Mouse (Mus musculus) midbrain, embryonic 10.5 days (tissue): ENCODE data around the gene Rpl28. TPM values are rescaled to one million over a fixed set of nuclear protein-coding genes. Genes with fewer than 3 reads are reported as not detected.

Experiments used
- polyA plus RNA-seq: library from polyadenylated mRNA; unstranded; fragments of >200 nt; fragmentation: Nextera tagmentation; extraction: Ambion mirVana; gene quantifications from 2 replicates; pipeline ENCODE4 v1.2.1, GENCODE M21; 2016

Rpl28 gene
- polyA plus RNA-seq, 1 experiment from 2014 or later, result 383 TPM

Other genes with a start within 250 kb of the Rpl28 start
- gene Syt5, start 245.3 kb upstream of the Rpl28 start, polyA plus RNA-seq, result 5.0 and 9.8 TPM in 2 replicates
- gene Ptprh, start 188.8 kb upstream of the Rpl28 start, polyA plus RNA-seq, result not detected in 2 replicates
- gene Tmem86b, start 161.5 kb upstream of the Rpl28 start, polyA plus RNA-seq, result 1.8 and 2.8 TPM in 2 replicates
- gene Ppp6r1, start 133.9 kb upstream of the Rpl28 start, polyA plus RNA-seq, result 9.2 and 9.8 TPM in 2 replicates
- gene Hspbp1, start 107.8 kb upstream of the Rpl28 start, polyA plus RNA-seq, result 132 and 142 TPM in 2 replicates
- 1.7 and 2.3 TPM in 2 replicates for gene Brsk1, start 102.3 kb upstream of the Rpl28 start, polyA plus RNA-seq
- 0.10 TPM in 2 replicates for gene Tmem150b, start 67.6 kb upstream of the Rpl28 start, polyA plus RNA-seq
- gene Kmt5c, start 52.8 kb upstream of the Rpl28 start, polyA plus RNA-seq, result 91.6 and 103 TPM in 2 replicates
- gene Cox6b2, start 39.8 kb upstream of the Rpl28 start, polyA plus RNA-seq, result 44.1 and 46.7 TPM in 2 replicates
- gene Fam71e2, start 21.6 kb upstream of the Rpl28 start, polyA plus RNA-seq, result not detected in 2 replicates
- gene Il11, start 10.0 kb upstream of the Rpl28 start, polyA plus RNA-seq, result 0.21 TPM in 1 of 2 replicates, not detected in the other
- not detected in 2 replicates for gene Tmem190, start 9.9 kb upstream of the Rpl28 start, polyA plus RNA-seq
- 2.7 and 3.4 TPM in 2 replicates for gene Tmem238, start 3.2 kb upstream of the Rpl28 start, polyA plus RNA-seq
- gene Ube2s, start 19.7 kb downstream of the Rpl28 start, polyA plus RNA-seq, result 357 and 426 TPM in 2 replicates
- gene Shisa7, start 51.8 kb downstream of the Rpl28 start, polyA plus RNA-seq, result 0.28 and 1.1 TPM in 2 replicates
- 2.8 and 4.1 TPM in 2 replicates for gene Isoc2b, start 77.4 kb downstream of the Rpl28 start, polyA plus RNA-seq
- 0.64 and 0.70 TPM in 2 replicates for gene Isoc2a, start 84.3 kb downstream of the Rpl28 start, polyA plus RNA-seq
- 0.20 TPM in 1 of 2 replicates, not detected in the other for gene Gm36210, start 113.6 kb downstream of the Rpl28 start, polyA plus RNA-seq
- gene Zfp628, start 122.3 kb downstream of the Rpl28 start, polyA plus RNA-seq, result 4.3 and 4.7 TPM in 2 replicates
- 10.4 and 11.6 TPM in 2 replicates for gene Nat14, start 129.2 kb downstream of the Rpl28 start, polyA plus RNA-seq
- gene Ssc5d, start 132.9 kb downstream of the Rpl28 start, polyA plus RNA-seq, result 1.6 and 1.9 TPM in 2 replicates
- gene Sbk2, start 171.5 kb downstream of the Rpl28 start, polyA plus RNA-seq, result 0.05 and 0.26 TPM in 2 replicates
- not detected in 2 replicates for gene Sbk3, start 178.3 kb downstream of the Rpl28 start, polyA plus RNA-seq
- gene Zfp579, start 203.3 kb downstream of the Rpl28 start, polyA plus RNA-seq, result 26.2 and 35.6 TPM in 2 replicates
- gene Zfp524, start 221.5 kb downstream of the Rpl28 start, polyA plus RNA-seq, result 7.1 and 9.1 TPM in 2 replicates
- 56.7 and 58.1 TPM in 2 replicates for gene Fiz1, start 221.8 kb downstream of the Rpl28 start, polyA plus RNA-seq
- 1.2 and 1.5 TPM in 2 replicates for gene Gm44973, start 222.6 kb downstream of the Rpl28 start, polyA plus RNA-seq
- gene Zfp865, start 227.5 kb downstream of the Rpl28 start, polyA plus RNA-seq, result 5.2 and 5.5 TPM in 2 replicates
- gene Ccdc106, start 227.7 kb downstream of the Rpl28 start, polyA plus RNA-seq, result 5.1 and 5.2 TPM in 2 replicates
- not detected in 2 replicates for gene 4632433K11Rik, start 241.2 kb downstream of the Rpl28 start, polyA plus RNA-seq
- 2.8 and 4.2 TPM in 2 replicates for gene Zfp784, start 245.6 kb downstream of the Rpl28 start, polyA plus RNA-seq